17 mouse cellular contexts compared by ENCODE assay signal in the genomic region with DNA sequence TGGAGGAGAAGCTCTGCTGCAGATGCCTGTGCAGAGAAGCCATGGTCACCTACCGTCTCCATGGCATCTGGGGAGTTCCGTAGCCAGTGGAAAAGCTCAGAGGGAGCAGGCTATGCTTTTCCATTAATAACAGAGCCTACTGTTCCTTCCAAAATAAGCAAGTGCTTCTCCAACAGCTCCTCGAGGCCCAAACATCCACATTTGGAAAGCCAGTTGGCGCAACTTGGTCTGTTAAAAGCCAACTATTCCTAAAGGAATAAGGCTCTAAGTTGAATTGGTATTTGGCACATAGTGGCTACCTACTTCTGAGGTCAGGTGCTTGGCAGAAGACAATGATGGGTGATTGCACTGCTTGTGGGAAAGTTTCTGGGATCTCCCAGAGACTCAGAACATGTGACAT.
A peak's percentile ranks its signal among the peaks of the same experiment; 100 is the strongest.
DNase-seq lines count a peak whose midpoint lies in the region.
"Had no signal": no experiment of that assay in that cellular context is flagged by ENCODE, and none has a peak within 500 bp of the region (broad histone marks: within the 10 kb centered on the region; RNA-seq: fewer than 3 reads in every experiment).

No protein-coding gene starts in this region.

- intact Hi-C loops in heart, postnatal 14 days (cut with DNase I) = no loop called here
- intact Hi-C loops in heart, postnatal 36 days (cut with DNase I) = no loop called here
- intact Hi-C loops in heart, postnatal 25 days (cut with DNase I) = no loop called here

- peak; percentile 8 for DNase-seq in adrenal gland, postnatal 10 days
- DNase-seq in adrenal gland, adult 2 months = no peak
- DNase-seq in heart, adult 18-20 months = peak; percentile 28 to 61
- no peak for DNase-seq in heart, postnatal 14 days
- peak; percentile 9 to 11 for DNase-seq in heart, postnatal 36 days
- no peak for DNase-seq in heart, postnatal 25 days (ENCODE audit: low spot score)
- DNase-seq in gonadal fat pad, adult 2 months (ENCODE audit: low read depth) = peak; percentile 88
- DNase-seq in cerebellum, adult 9-10 months = no peak
- DNase-seq: adrenal gland, postnatal 36 days; cerebellum, adult 18-20 months; cerebellum, adult 9-11 months; embryo, embryonic 11 days; forebrain, postnatal 0 days; gastrocnemius, adult 2 months; gastrocnemius, postnatal 14 days; kidney, adult 18-20 months; kidney, adult 9 months had no signal

Comparison
In these comparisons a context has a peak if more than half of its experiments do, and no peak if none do; other contexts are left out.
1. DNase-seq: peak in adrenal gland, postnatal 10 days (single experiment), heart, adult 18-20 months (2 of 2), heart, postnatal 36 days (2 of 2) and gonadal fat pad, adult 2 months (single experiment); none in adrenal gland, adult 2 months (single experiment), heart, postnatal 14 days (0 of 2), heart, postnatal 25 days (single experiment) and cerebellum, adult 9-10 months (single experiment).